Mouse (Mus musculus) gastrocnemius, adult 8-10 months (tissue): ENCODE data around the gene Xkrx. TPM values are rescaled to one million over a fixed set of nuclear protein-coding genes. Genes with fewer than 3 reads are reported as not detected.

Experiments used
- total RNA-seq, 4 experiments: library from RNA; stranded (reverse); gene quantifications; 2 replicates each; pipeline ENCODE4 v1.2.4; 2022

The Xkrx gene
- total RNA-seq, 4 experiments from 2014 or later = 0.79 to 1.2 (median 0.99) TPM

Other genes starting within 250 kb of the Xkrx start
- under 1 TPM; 0.29 to 0.96 (median 0.81) TPM for gene Sytl4, start 180.3 kb downstream of the Xkrx start, total RNA-seq
- 1 to 10 TPM; 3.7 to 6.9 (median 5.2) TPM for gene Cstf2, start 102.9 kb downstream of the Xkrx start, total RNA-seq
- not detected for gene Arl13a, start 25.4 kb upstream of the Xkrx start, total RNA-seq
- under 1 TPM in 1 of 4 experiments, not detected in 3; 0.56 TPM for gene Nox1, start 59.9 kb upstream of the Xkrx start, total RNA-seq
- gene Trmt2b, start 114.9 kb upstream of the Xkrx start, total RNA-seq = 10 to 100 TPM in 2 of 4 experiments, 1 to 10 TPM in 2; 8.5 to 13.4 (median 11.0) TPM
- gene Tmem35a, start 133.1 kb upstream of the Xkrx start, total RNA-seq = under 1 TPM in 1 of 4 experiments, not detected in 3; 0.17 TPM
- gene Cenpi, start 146.0 kb upstream of the Xkrx start, total RNA-seq = under 1 TPM in 2 of 4 experiments, not detected in 2; 0.16 to 0.17 TPM
- 1 to 10 TPM; 1.7 to 5.4 (median 2.9) TPM for gene Drp2, start 242.5 kb upstream of the Xkrx start, total RNA-seq